Comparison of ENCODE assay signal across 8 mouse cellular contexts in genomic region chr12:69371854-69372671, GRCm38 (mm10). TPM values are rescaled to one million over a fixed set of nuclear protein-coding genes. Genes with fewer than 3 reads are reported as not detected.
DNase-seq lines count a peak whose midpoint lies in the region; ATAC-seq lines count a peak whose summit lies in the region.

TSS of gene Arf6 (plus strand) at chr12:69372150.
TSS of gene Gm9887 (minus strand) at chr12:69372458.

- H3K4me2 ChIP-seq in heart, embryonic 13.5 days = peak within 1 kb of the TSS; percentile 93
- H3K4me2 ChIP-seq in liver, embryonic 12.5 days = peak within 1 kb of the TSS; percentile 92
- peak within 1 kb of the TSS; percentile 75 for H3K4me2 ChIP-seq in stomach, embryonic 15.5 days

- peaks cover 26% of the 10 kb centered on the region for H3K36me3 ChIP-seq in heart, embryonic 13.5 days
- H3K36me3 ChIP-seq in liver, embryonic 12.5 days = peaks cover 33% of the 10 kb centered on the region
- H3K36me3 ChIP-seq in stomach, embryonic 15.5 days = no peaks in the 10 kb centered on the region

- WGBS in heart, embryonic 13.5 days = under 1% methylated on average over 115 of the region's 121 CpGs
- under 1% methylated on average over 119 of the region's 121 CpGs for WGBS in liver, embryonic 12.5 days (ENCODE audit: insufficient replicate concordance)
- WGBS in stomach, embryonic 15.5 days = under 1% methylated on average over 113 of the region's 121 CpGs

- peak; percentile 84 for ATAC-seq in erythroid progenitor cell, adult 5-6 weeks (replicated peaks; ENCODE audit: low FRiP score, poor library complexity, severe bottlenecking)
- ATAC-seq in heart, embryonic 13.5 days (ENCODE audit: extremely low read depth, insufficient number of reproducible peaks, low FRiP score, low TSS enrichment) = peak; percentile 92
- peak; percentile 85 for ATAC-seq in liver, embryonic 12.5 days
- ATAC-seq in stomach, embryonic 15.5 days (ENCODE audit: insufficient read depth, low FRiP score, low read depth) = peak; percentile 90

- H3K27me3 ChIP-seq in heart, embryonic 13.5 days (replicated peaks) = no peaks in the 10 kb centered on the region
- H3K27me3 ChIP-seq in liver, embryonic 12.5 days (replicated peaks) = no peaks in the 10 kb centered on the region
- no peaks in the 10 kb centered on the region for H3K27me3 ChIP-seq in stomach, embryonic 15.5 days (replicated peaks)

- DNase-seq in CD4-positive helper T cell, adult 2 months (ENCODE audit: low read depth, low spot score) = peak; percentile 98
- DNase-seq in brain, embryonic 18.5 days (ENCODE audit: low read depth, low spot score) = peak; percentile 91
- DNase-seq in kidney, postnatal 10 days = peak; percentile 99
- DNase-seq in natural killer cell, adult 2 months (ENCODE audit: low spot score in 2 of 2) = peak; percentile 96 to 98

- peak within 1 kb of the TSS; percentile 99 for H3K4me3 ChIP-seq in heart, embryonic 13.5 days
- peak within 1 kb of the TSS; percentile 99 for H3K4me3 ChIP-seq in liver, embryonic 12.5 days
- peak within 1 kb of the TSS; percentile 100 for H3K4me3 ChIP-seq in stomach, embryonic 15.5 days (replicated peaks)

- peaks cover 34% of the 10 kb centered on the region for H3K4me1 ChIP-seq in heart, embryonic 13.5 days
- H3K4me1 ChIP-seq in liver, embryonic 12.5 days = peaks cover 30% of the 10 kb centered on the region
- H3K4me1 ChIP-seq in stomach, embryonic 15.5 days = peaks cover 5% of the 10 kb centered on the region; the same call in 1 of the 2 replicates

- H3K9me3 ChIP-seq in heart, embryonic 13.5 days = no peaks in the 10 kb centered on the region
- H3K9me3 ChIP-seq in liver, embryonic 12.5 days (replicated peaks) = no peaks in the 10 kb centered on the region
- H3K9me3 ChIP-seq in stomach, embryonic 15.5 days = no peaks in the 10 kb centered on the region

- H3K9ac ChIP-seq in heart, embryonic 13.5 days = peak within 1 kb of the TSS; percentile 99
- peak within 1 kb of the TSS; percentile 100 for H3K9ac ChIP-seq in liver, embryonic 12.5 days
- H3K9ac ChIP-seq in stomach, embryonic 15.5 days = peak within 1 kb of the TSS; percentile 98

- H3K27ac ChIP-seq in heart, embryonic 13.5 days (replicated peaks) = peak within 1 kb of the TSS; percentile 97
- H3K27ac ChIP-seq in liver, embryonic 12.5 days = peak within 1 kb of the TSS; percentile 99
- H3K27ac ChIP-seq in stomach, embryonic 15.5 days = peak within 1 kb of the TSS; percentile 99

RNA-seq across cellular contexts. Expression of gene Arf6, which starts in this region (rescaled TPM):
- total RNA-seq in erythroid progenitor cell, adult 5-6 weeks (2015; ENCODE audit: low replicate concordance) = 59.5 and 60.8 TPM in 2 replicates
- total RNA-seq in erythroid progenitor cell, adult 5-6 weeks (2017; ENCODE audit: low replicate concordance) = 93.7 and 94.4 TPM in 2 replicates
- polyA plus RNA-seq in heart, embryonic 13.5 days (2015; fragmentation: Nextera tagmentation; extraction: Ambion mirVana) = 31.5 and 31.9 TPM in 2 replicates
- 81.1 and 83.3 TPM in 2 replicates for polyA plus RNA-seq in liver, embryonic 12.5 days (2016; fragmentation: Nextera tagmentation; extraction: Ambion mirVana)
- polyA plus RNA-seq in stomach, embryonic 15.5 days (2015; fragmentation: Nextera tagmentation; extraction: Ambion mirVana) = 59.4 and 63.7 TPM in 2 replicates

RNA-seq across cellular contexts. Expression of gene Gm9887, which starts in this region (rescaled TPM):
- not detected in 2 replicates for total RNA-seq in erythroid progenitor cell, adult 5-6 weeks (2015; ENCODE audit: low replicate concordance)
- not detected in 2 replicates for total RNA-seq in erythroid progenitor cell, adult 5-6 weeks (2017; ENCODE audit: low replicate concordance)
- 0.88 and 0.94 TPM in 2 replicates for polyA plus RNA-seq in heart, embryonic 13.5 days (2015; fragmentation: Nextera tagmentation; extraction: Ambion mirVana)
- 2.1 and 2.3 TPM in 2 replicates for polyA plus RNA-seq in liver, embryonic 12.5 days (2016; fragmentation: Nextera tagmentation; extraction: Ambion mirVana)
- 2.3 TPM in 2 replicates for polyA plus RNA-seq in stomach, embryonic 15.5 days (2015; fragmentation: Nextera tagmentation; extraction: Ambion mirVana)

Comparison
In these comparisons a context has a peak if more than half of its experiments do, and no peak if none do; other contexts are left out.
1. Peak in every context shown above with its lines: DNase-seq, ATAC-seq, H3K4me3 ChIP-seq and H3K27ac ChIP-seq.